ENCODE assay signal across 31 mouse cellular contexts in the genomic region with DNA sequence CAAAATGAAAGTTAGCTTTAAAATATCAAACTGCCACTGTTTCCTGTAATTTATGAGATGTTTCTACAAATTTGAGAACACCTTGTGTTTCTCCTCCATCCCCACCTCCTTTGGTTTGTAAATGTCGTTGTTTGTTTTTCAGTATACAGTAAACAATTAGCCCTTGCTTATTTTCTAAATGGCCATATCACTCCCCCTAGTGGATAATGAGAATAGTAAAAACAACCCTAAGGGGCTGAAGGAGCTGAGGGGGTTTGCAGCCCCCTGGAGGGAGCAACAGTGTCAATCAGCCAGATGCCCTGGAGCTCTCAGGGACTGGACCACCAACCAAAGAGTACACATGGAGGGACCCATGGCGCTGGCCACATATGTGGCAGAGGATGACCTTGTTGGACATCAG. TPM values are rescaled to one million over a fixed set of nuclear protein-coding genes. Genes with fewer than 3 reads are reported as not detected.
A peak's percentile ranks its signal among the peaks of the same experiment; 100 is the strongest.
DNase-seq lines count a peak whose midpoint lies in the region; ATAC-seq and TF ChIP-seq lines count a peak whose summit lies in the region.
"Had no signal": no experiment of that assay in that cellular context is flagged by ENCODE, and none has a peak within 500 bp of the region (broad histone marks: within the 10 kb centered on the region; RNA-seq: fewer than 3 reads in every experiment).

No protein-coding gene starts in this region.

- no peaks in the 10 kb centered on the region for H3K27me3 ChIP-seq in forebrain, postnatal 0 days (ENCODE audit: insufficient read depth, low read length)
- H3K27me3 ChIP-seq in forebrain, embryonic 10.5 days (ENCODE audit: poor library complexity, severe bottlenecking) = no peaks in the 10 kb centered on the region
- no peaks in the 10 kb centered on the region for H3K27me3 ChIP-seq in kidney, postnatal 0 days (ENCODE audit: insufficient read depth, low read length)
- no peaks in the 10 kb centered on the region for H3K27me3 ChIP-seq in midbrain, postnatal 0 days (ENCODE audit: insufficient read depth, low read length)
- no peaks in the 10 kb centered on the region for H3K27me3 ChIP-seq in midbrain, embryonic 16.5 days (ENCODE audit: control insufficient read depth, insufficient read depth, low read depth, low read length)
- no peaks in the 10 kb centered on the region for H3K27me3 ChIP-seq in stomach, postnatal 0 days (ENCODE audit: control insufficient read depth, insufficient read depth, low read length)
- H3K27me3 ChIP-seq: embryonic facial prominence, embryonic 13.5 days; forebrain, embryonic 13.5 days; limb, embryonic 13.5 days; liver, embryonic 13.5 days; lung, embryonic 15.5 days; neural tube, embryonic 15.5 days had no signal

- TF ChIP-seq CTCF in forebrain, postnatal 0 days (IDR thresholded peaks at IDR 0.05; ENCODE audit: low read depth) = peak; percentile 30; the same call in 1 of the 2 replicates
- peak; percentile 43 for TF ChIP-seq CTCF in kidney, postnatal 0 days (IDR thresholded peaks at IDR 0.05; ENCODE audit: low read depth)
- peak; percentile 49 for TF ChIP-seq CTCF in midbrain, postnatal 0 days (IDR thresholded peaks at IDR 0.05)
- peak; percentile 52 for TF ChIP-seq CTCF in stomach, postnatal 0 days (IDR thresholded peaks at IDR 0.05; ENCODE audit: low read depth)

- ATAC-seq in forebrain, postnatal 0 days = no peak
- ATAC-seq in kidney, postnatal 0 days (replicated peaks; ENCODE audit: low FRiP score, low read depth) = no peak
- no peak for ATAC-seq in midbrain, postnatal 0 days (ENCODE audit: low FRiP score)
- no peak for ATAC-seq in midbrain, embryonic 16.5 days
- no peak for ATAC-seq in stomach, postnatal 0 days (ENCODE audit: low FRiP score, low TSS enrichment)
- ATAC-seq in frontal cortex, adult (ENCODE audit: low TSS enrichment) = no peak
- ATAC-seq: CD4-positive, CD25-positive, alpha-beta regulatory T cell, adult 4 months; forebrain, embryonic 13.5 days had no signal

- H3K4me2 ChIP-seq in forebrain, postnatal 0 days (ENCODE audit: low read depth) = no peak overlapping the region
- H3K4me2 ChIP-seq in kidney, postnatal 0 days (ENCODE audit: low read length) = no peak overlapping the region
- H3K4me2 ChIP-seq in midbrain, postnatal 0 days (ENCODE audit: low read depth, low read length, poor library complexity, severe bottlenecking) = no peak overlapping the region
- no peak overlapping the region for H3K4me2 ChIP-seq in midbrain, embryonic 16.5 days (ENCODE audit: low read length)
- no peak overlapping the region for H3K4me2 ChIP-seq in stomach, postnatal 0 days (replicated peaks; ENCODE audit: low read depth)
- H3K4me2 ChIP-seq: embryonic facial prominence, embryonic 13.5 days; forebrain, embryonic 13.5 days; heart, embryonic 11.5 days; limb, embryonic 13.5 days; liver, embryonic 13.5 days; lung, embryonic 15.5 days; neural tube, embryonic 15.5 days had no signal

- no peaks in the 10 kb centered on the region for H3K4me1 ChIP-seq in forebrain, postnatal 0 days (ENCODE audit: insufficient read depth)
- H3K4me1 ChIP-seq in forebrain, embryonic 10.5 days = no peaks in the 10 kb centered on the region
- H3K4me1 ChIP-seq in kidney, postnatal 0 days (replicated peaks; ENCODE audit: insufficient read depth, low read length) = no peaks in the 10 kb centered on the region
- H3K4me1 ChIP-seq in midbrain, postnatal 0 days (ENCODE audit: insufficient read depth, low read length) = no peaks in the 10 kb centered on the region; the same call in 1 of the 2 replicates
- no peaks in the 10 kb centered on the region for H3K4me1 ChIP-seq in midbrain, embryonic 16.5 days (ENCODE audit: control insufficient read depth, insufficient read depth, low read length)
- H3K4me1 ChIP-seq in stomach, postnatal 0 days (replicated peaks; ENCODE audit: control insufficient read depth, insufficient read depth) = no peaks in the 10 kb centered on the region
- H3K4me1 ChIP-seq: embryonic facial prominence, embryonic 13.5 days; forebrain, embryonic 13.5 days; hindbrain, embryonic 10.5 days; limb, embryonic 13.5 days; liver, embryonic 13.5 days; midbrain, embryonic 10.5 days; neural tube, embryonic 15.5 days had no signal

- no peak overlapping the region for H3K4me3 ChIP-seq in forebrain, postnatal 0 days (ENCODE audit: low read depth, low read length)
- H3K4me3 ChIP-seq in forebrain, embryonic 10.5 days = no peak overlapping the region
- no peak overlapping the region for H3K4me3 ChIP-seq in kidney, postnatal 0 days (replicated peaks; ENCODE audit: low read depth, low read length)
- no peak overlapping the region for H3K4me3 ChIP-seq in midbrain, postnatal 0 days (ENCODE audit: low read depth, low read length)
- H3K4me3 ChIP-seq in midbrain, embryonic 16.5 days (ENCODE audit: low read depth, low read length) = no peak overlapping the region
- no peak overlapping the region for H3K4me3 ChIP-seq in stomach, postnatal 0 days (ENCODE audit: low read depth, low read length)
- H3K4me3 ChIP-seq: embryonic facial prominence, embryonic 13.5 days; erythroblast, embryonic 14.5 days; forebrain, embryonic 13.5 days; hindbrain, embryonic 10.5 days; limb, embryonic 13.5 days; liver, embryonic 13.5 days; lung, embryonic 15.5 days; midbrain, embryonic 10.5 days; neural tube, embryonic 15.5 days had no signal

- TF ChIP-seq EP300 in stomach, postnatal 0 days (optimal IDR thresholded peaks at IDR 0.05) = no peak

- DNase-seq in forebrain, postnatal 0 days = no peak
- DNase-seq in forebrain, embryonic 10.5 days (ENCODE audit: extremely low spot score, low spot score) = no peak
- no peak for DNase-seq in kidney, postnatal 0 days (ENCODE audit: low spot score)
- DNase-seq in kidney, adult 11 months = no peak
- no peak for DNase-seq in midbrain, postnatal 0 days (ENCODE audit: low spot score)
- no peak for DNase-seq in stomach, postnatal 0 days (ENCODE audit: low spot score)
- DNase-seq: adrenal gland, postnatal 10 days; cerebellum, adult 8-10 months; cerebellum, postnatal 36 days; embryo, embryonic 11 days; gastrocnemius, postnatal 36 days; heart, postnatal 10 days; kidney, adult 2 months; kidney, postnatal 10 days; liver, embryonic 13.5 days; thymus, postnatal 14 days had no signal

- H3K9ac ChIP-seq in forebrain, postnatal 0 days = no peak overlapping the region
- H3K9ac ChIP-seq in kidney, postnatal 0 days (ENCODE audit: low read depth, low read length) = no peak overlapping the region
- H3K9ac ChIP-seq in midbrain, postnatal 0 days (replicated peaks; ENCODE audit: low read length, poor library complexity, severe bottlenecking) = no peak overlapping the region
- H3K9ac ChIP-seq in midbrain, embryonic 16.5 days (ENCODE audit: low read depth, low read length) = no peak overlapping the region
- no peak overlapping the region for H3K9ac ChIP-seq in stomach, postnatal 0 days (ENCODE audit: low read length)
- H3K9ac ChIP-seq: embryonic facial prominence, embryonic 13.5 days; forebrain, embryonic 13.5 days; limb, embryonic 13.5 days; liver, embryonic 13.5 days; lung, embryonic 15.5 days; neural tube, embryonic 15.5 days had no signal

- H3K27ac ChIP-seq in forebrain, postnatal 0 days (ENCODE audit: low read depth, low read length) = no peak overlapping the region
- H3K27ac ChIP-seq in forebrain, embryonic 10.5 days = no peak overlapping the region
- no peak overlapping the region for H3K27ac ChIP-seq in kidney, postnatal 0 days
- no peak overlapping the region for H3K27ac ChIP-seq in midbrain, postnatal 0 days (ENCODE audit: low read depth, low read length)
- no peak overlapping the region for H3K27ac ChIP-seq in midbrain, embryonic 16.5 days (ENCODE audit: low read length)
- H3K27ac ChIP-seq in stomach, postnatal 0 days (replicated peaks) = no peak overlapping the region
- H3K27ac ChIP-seq: embryonic facial prominence, embryonic 13.5 days; forebrain, embryonic 13.5 days; hindbrain, embryonic 10.5 days; limb, embryonic 13.5 days; liver, embryonic 13.5 days; lung, embryonic 15.5 days; midbrain, embryonic 10.5 days; neural tube, embryonic 15.5 days had no signal

- no peaks in the 10 kb centered on the region for H3K36me3 ChIP-seq in forebrain, postnatal 0 days (ENCODE audit: insufficient read depth)
- H3K36me3 ChIP-seq in forebrain, embryonic 10.5 days (replicated peaks) = no peaks in the 10 kb centered on the region
- H3K36me3 ChIP-seq in kidney, postnatal 0 days (ENCODE audit: insufficient read depth, low read length) = no peaks in the 10 kb centered on the region
- H3K36me3 ChIP-seq in midbrain, postnatal 0 days (ENCODE audit: insufficient read depth, low read length) = no peaks in the 10 kb centered on the region
- H3K36me3 ChIP-seq in midbrain, embryonic 16.5 days (ENCODE audit: control insufficient read depth, insufficient read depth, low read length) = no peaks in the 10 kb centered on the region
- no peaks in the 10 kb centered on the region for H3K36me3 ChIP-seq in stomach, postnatal 0 days (ENCODE audit: control insufficient read depth, insufficient read depth, low read length)
- H3K36me3 ChIP-seq: embryonic facial prominence, embryonic 13.5 days; hindbrain, embryonic 10.5 days; limb, embryonic 13.5 days; liver, embryonic 13.5 days; lung, embryonic 15.5 days; midbrain, embryonic 10.5 days; neural tube, embryonic 15.5 days had no signal

- no peaks in the 10 kb centered on the region for H3K9me3 ChIP-seq in forebrain, postnatal 0 days (ENCODE audit: low read length)
- H3K9me3 ChIP-seq in forebrain, embryonic 10.5 days = no peaks in the 10 kb centered on the region
- no peaks in the 10 kb centered on the region for H3K9me3 ChIP-seq in kidney, postnatal 0 days (replicated peaks; ENCODE audit: low read length)
- no peaks in the 10 kb centered on the region for H3K9me3 ChIP-seq in midbrain, postnatal 0 days (ENCODE audit: low read length)
- H3K9me3 ChIP-seq in midbrain, embryonic 16.5 days (replicated peaks; ENCODE audit: control insufficient read depth, low read length, poor library complexity, severe bottlenecking) = no peaks in the 10 kb centered on the region
- H3K9me3 ChIP-seq in stomach, postnatal 0 days (ENCODE audit: control insufficient read depth, low read length) = no peaks in the 10 kb centered on the region
- H3K9me3 ChIP-seq: embryonic facial prominence, embryonic 13.5 days; forebrain, embryonic 13.5 days; hindbrain, embryonic 10.5 days; limb, embryonic 13.5 days; liver, embryonic 13.5 days; lung, embryonic 15.5 days; midbrain, embryonic 10.5 days; neural tube, embryonic 15.5 days had no signal

- 82% methylated on average over 2 of the region's 2 CpGs for WGBS in forebrain, postnatal 0 days
- WGBS in forebrain, embryonic 10.5 days = 82% methylated on average over 2 of the region's 2 CpGs
- 84% methylated on average over 2 of the region's 2 CpGs for WGBS in kidney, postnatal 0 days
- WGBS in midbrain, postnatal 0 days = 82% methylated on average over 2 of the region's 2 CpGs
- 84% methylated on average over 2 of the region's 2 CpGs for WGBS in midbrain, embryonic 16.5 days
- 82% methylated on average over 2 of the region's 2 CpGs for WGBS in stomach, postnatal 0 days

RNA-seq across cellular contexts. Expression of gene Fgg, which starts 22.7 kb away (rescaled TPM):
- 0.19 and 0.62 TPM in 2 replicates for total RNA-seq in forebrain, postnatal 0 days (2014; rRNA removed)
- not detected in 2 replicates for polyA plus RNA-seq in forebrain, postnatal 0 days (2015; fragmentation: Nextera tagmentation; extraction: Ambion mirVana)
- not detected in 2 replicates for polyA plus RNA-seq in forebrain, embryonic 10.5 days (2016; fragmentation: Nextera tagmentation; extraction: Ambion mirVana)
- 1.2 and 2.3 TPM in 2 replicates for polyA plus RNA-seq in kidney, postnatal 0 days (2015; fragmentation: Nextera tagmentation; extraction: Ambion mirVana)
- total RNA-seq in midbrain, postnatal 0 days (2014; rRNA removed) = not detected in 2 replicates
- polyA plus RNA-seq in midbrain, postnatal 0 days (2015; fragmentation: Nextera tagmentation; extraction: Ambion mirVana) = 0.09 TPM in 1 of 2 replicates, not detected in the other
- polyA plus RNA-seq in midbrain, embryonic 16.5 days (2015; fragmentation: Nextera tagmentation; extraction: Ambion mirVana) = not detected in 2 replicates
- polyA plus RNA-seq in stomach, postnatal 0 days (2015; fragmentation: Nextera tagmentation; extraction: Ambion mirVana) = 4.6 and 11.2 TPM in 2 replicates
- total RNA-seq: heart, postnatal 10 days; layer of hippocampus, postnatal 25 days; left cerebral cortex, postnatal 14 days; MEL had no signal
- polyA plus RNA-seq: CD4-positive, CD25-positive, alpha-beta regulatory T cell, adult 4 months; embryonic facial prominence, embryonic 13.5 days; erythroblast, embryonic 14.5 days; forebrain, embryonic 13.5 days; hindbrain, embryonic 10.5 days; neural tube, embryonic 15.5 days had no signal

RNA-seq across cellular contexts. Expression of gene Fga, which starts 41.0 kb away (rescaled TPM):
- 0.38 TPM in 1 of 2 replicates, not detected in the other for total RNA-seq in forebrain, postnatal 0 days (2014; rRNA removed)
- 0.10 TPM in 1 of 2 replicates, not detected in the other for polyA plus RNA-seq in forebrain, postnatal 0 days (2015; fragmentation: Nextera tagmentation; extraction: Ambion mirVana)
- polyA plus RNA-seq in forebrain, embryonic 10.5 days (2016; fragmentation: Nextera tagmentation; extraction: Ambion mirVana) = not detected in 2 replicates
- polyA plus RNA-seq in kidney, postnatal 0 days (2015; fragmentation: Nextera tagmentation; extraction: Ambion mirVana) = 5.1 and 5.5 TPM in 2 replicates
- total RNA-seq in midbrain, postnatal 0 days (2014; rRNA removed) = not detected in 2 replicates
- polyA plus RNA-seq in midbrain, postnatal 0 days (2015; fragmentation: Nextera tagmentation; extraction: Ambion mirVana) = not detected in 2 replicates
- polyA plus RNA-seq in midbrain, embryonic 16.5 days (2015; fragmentation: Nextera tagmentation; extraction: Ambion mirVana) = not detected in 2 replicates
- polyA plus RNA-seq in stomach, postnatal 0 days (2015; fragmentation: Nextera tagmentation; extraction: Ambion mirVana) = 3.9 and 10.0 TPM in 2 replicates
- total RNA-seq: left cerebral cortex, postnatal 14 days; MEL had no signal
- polyA plus RNA-seq: CD4-positive, CD25-positive, alpha-beta regulatory T cell, adult 4 months; embryonic facial prominence, embryonic 13.5 days; forebrain, embryonic 13.5 days; hindbrain, embryonic 10.5 days; midbrain, embryonic 10.5 days had no signal
